Mouse (Mus musculus): ENCODE data around the gene Dnase1l2.

- TF ChIP-seq CTCF (IDR thresholded peaks at IDR 0.05; ENCODE audit: extremely low read depth, insufficient read depth, low read length) (no peak), POLR2A (IDR thresholded peaks at IDR 0.05; ENCODE audit: extremely low read depth, insufficient read depth, low read length) (peak; percentile 62; the same call in 1 of the 2 replicates)
Measured at GRCm38 (mm10) chr17:24469910-24470602, 27.2 kb upstream of the Dnase1l2 start, which contains the start of the genes E4f1 and Pgp.
